Mouse (Mus musculus): ENCODE results near the gene Gm14124.
"Not testable (repeated sequence)": the region's sequence is repeated elsewhere in the genome, so short reads cannot be mapped to it uniquely, and the experiment has no call there.

Gm14124 gene

DNA sequence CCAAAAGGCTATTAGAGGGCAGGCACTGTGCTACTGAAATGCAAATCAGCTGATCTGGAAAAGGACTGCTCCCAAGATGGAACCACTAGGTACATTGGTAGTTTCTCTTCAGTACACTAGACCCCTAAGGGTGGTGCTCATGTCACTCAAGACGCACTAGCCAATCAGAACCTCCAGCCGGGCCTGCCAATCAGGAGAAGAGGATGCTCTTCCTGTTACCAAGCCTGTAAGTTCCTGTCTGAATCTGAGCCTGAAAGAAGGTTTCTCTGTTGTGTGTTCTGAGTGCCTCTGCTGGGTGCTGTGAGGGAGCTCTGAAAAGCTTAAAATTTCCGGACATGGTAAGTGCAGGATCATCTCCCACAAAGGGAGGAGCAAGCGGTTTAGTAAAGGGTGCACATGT, at the start of gene Gm14124:
Gm14124 (plus strand) TSS at position 227 of the 400 bp plus-strand sequence.
- DNase-seq (ENCODE audit: low read depth, low spot score), result not testable (repeated sequence)

DNA sequence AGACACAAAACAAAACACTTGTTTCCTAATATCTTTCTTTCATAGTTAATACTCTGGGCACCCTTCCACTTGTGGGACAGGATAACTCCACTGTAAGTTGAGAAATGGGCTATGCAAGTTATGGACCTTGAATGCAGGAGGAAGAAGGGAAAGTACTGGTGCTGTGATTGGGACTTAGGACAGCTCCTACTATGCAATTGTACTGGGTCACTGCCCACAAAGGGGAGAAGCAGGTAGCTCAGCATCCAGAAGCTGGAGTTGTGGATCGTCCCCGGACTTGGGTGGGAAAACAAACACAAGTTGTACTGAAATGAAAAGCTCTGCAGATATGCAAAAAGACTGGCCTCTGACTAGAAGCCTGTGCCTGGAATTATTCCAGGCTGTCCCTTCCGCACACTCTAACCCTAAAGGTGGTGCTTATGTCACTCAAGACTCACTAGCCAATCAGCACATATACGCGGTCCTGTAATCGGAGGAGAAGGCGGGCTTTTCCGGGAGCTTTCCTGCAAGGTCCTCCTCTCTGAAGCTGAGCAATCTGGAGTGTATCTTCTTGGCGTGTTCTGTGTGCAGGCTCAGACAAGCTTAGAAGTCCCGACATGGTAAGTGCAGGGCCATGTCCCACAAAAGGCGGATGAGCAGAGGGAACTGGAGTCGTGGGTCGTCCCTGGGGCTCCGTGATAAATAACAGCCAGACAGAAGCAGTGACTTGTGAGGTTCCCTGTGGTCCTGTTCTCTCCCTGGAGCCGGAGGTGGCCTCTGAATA, 39.5 kb upstream of the Gm14124 start, which contains the start of gene Zfp937:
Zfp937 (plus strand) TSS at position 474 of the 763 bp plus-strand sequence.
- peak; percentile 50 for DNase-seq (ENCODE audit: low read depth, low spot score)

GRCm38 (mm10) chr2:150218363-150218725, 39.0 kb upstream of the Gm14124 start:
- not testable (repeated sequence) for DNase-seq (ENCODE audit: low read depth, low spot score)

DNA sequence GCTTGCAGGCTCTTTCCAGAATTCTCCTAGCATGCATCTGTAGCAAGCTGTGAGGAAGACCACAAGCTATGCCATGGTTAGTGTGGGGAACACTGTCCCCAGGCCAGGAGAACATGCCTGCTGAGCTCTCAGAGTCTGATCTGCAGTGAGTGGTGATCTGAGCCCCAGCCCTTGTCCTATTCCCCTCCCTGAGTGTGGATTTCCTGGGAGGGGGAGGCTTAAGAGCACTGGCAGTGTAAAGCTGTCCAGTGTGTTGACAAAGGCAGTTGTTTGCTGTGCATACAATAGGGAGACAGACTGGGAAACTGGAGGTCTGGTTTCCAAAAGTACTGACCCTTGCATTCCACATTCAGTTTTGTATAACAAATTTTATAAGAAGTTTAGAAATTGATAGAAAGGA, 34.1 kb upstream of the Gm14124 start:
- not testable (repeated sequence) for DNase-seq (ENCODE audit: low read depth, low spot score)

GRCm38 (mm10) chr2:150243211-150243610, 14.1 kb upstream of the Gm14124 start:
- no peak for DNase-seq (ENCODE audit: low read depth, low spot score)

GRCm38 (mm10) chr2:150255491-150255890, 1.8 kb upstream of the Gm14124 start, which contains the start of gene Gm21994:
Gene Gm21994, minus strand, starts transcription at chr2:150255591.
- not testable (repeated sequence) for DNase-seq (ENCODE audit: low read depth, low spot score)

DNA sequence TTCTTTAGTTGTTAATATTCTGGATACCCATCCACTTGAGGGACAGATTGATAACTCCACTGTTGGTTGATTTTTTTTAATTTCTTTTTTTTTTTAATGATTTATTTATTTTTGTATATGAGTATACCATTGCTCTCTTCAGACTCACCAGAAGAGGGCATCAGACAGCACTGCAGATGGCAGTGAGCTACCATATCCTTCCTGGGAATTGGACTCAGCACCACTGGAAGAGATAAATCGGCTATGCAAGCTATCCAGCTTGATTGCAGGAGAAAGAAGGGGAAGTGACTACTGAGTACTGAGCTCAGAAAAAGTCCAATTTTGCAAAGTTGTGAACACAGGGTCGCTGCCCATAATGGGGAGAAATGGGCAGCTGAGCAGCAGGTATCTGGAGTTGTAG, 456 bp upstream of the Gm14124 start:
- DNase-seq (ENCODE audit: low read depth, low spot score), result not testable (repeated sequence)

DNA sequence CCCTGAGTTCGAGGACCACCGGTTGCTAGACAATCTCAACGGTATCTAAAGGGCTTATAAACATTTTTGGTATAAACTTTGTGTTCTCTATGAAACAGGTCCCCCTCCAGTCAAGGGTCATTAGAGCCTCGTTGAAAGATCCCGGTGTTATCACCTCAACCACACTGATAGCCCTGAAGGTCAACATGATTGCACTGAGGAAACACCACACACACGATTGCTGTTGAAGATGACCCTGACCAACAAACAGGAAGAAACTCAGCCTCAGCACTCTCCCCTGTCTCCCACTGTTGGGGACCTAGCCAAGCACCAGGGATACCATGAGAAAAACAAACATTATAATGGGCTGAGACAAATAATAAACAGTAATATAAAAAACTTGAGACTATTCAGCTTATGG, 36.4 kb downstream of the Gm14124 start:
- DNase-seq (ENCODE audit: low read depth, low spot score), result no peak

- DNase-seq (ENCODE audit: low read depth, low spot score), result no peak
Observed at GRCm38 (mm10) chr2:150299096-150299495, 41.8 kb downstream of the Gm14124 start.

GRCm38 (mm10) chr2:150307183-150307773, 50.0 kb downstream of the Gm14124 start:
- no peak for DNase-seq (ENCODE audit: low read depth, low spot score)

- DNase-seq (ENCODE audit: low read depth, low spot score), result peak; percentile 81
Observed at GRCm38 (mm10) chr2:150310952-150311884, 53.9 kb downstream of the Gm14124 start.

- DNase-seq (ENCODE audit: low read depth, low spot score), result no peak
Observed at GRCm38 (mm10) chr2:150316140-150316539, 58.8 kb downstream of the Gm14124 start.

DNA sequence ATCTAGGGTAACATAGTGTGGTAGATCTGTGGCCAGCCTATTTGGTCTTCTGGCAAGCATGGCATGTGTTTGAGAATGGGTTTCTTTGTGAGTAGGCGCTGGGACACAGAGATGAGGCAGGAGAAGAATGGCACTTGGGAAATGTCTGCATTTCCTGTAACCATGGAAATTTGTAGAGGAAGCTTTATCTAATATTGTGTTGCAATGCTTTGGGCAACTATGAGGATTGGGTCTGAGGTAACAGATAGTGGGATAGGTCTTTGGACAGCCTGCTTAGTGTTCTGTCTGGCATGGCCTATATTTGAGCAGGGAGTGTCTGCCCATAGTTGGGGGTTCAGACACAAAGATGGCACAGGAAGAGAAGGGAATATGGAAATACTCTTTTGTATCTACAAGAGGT, 61.7 kb downstream of the Gm14124 start:
- DNase-seq (ENCODE audit: low read depth, low spot score), result no peak
